ENCODE assay signal across 15 mouse cellular contexts in genomic region chr2:6558303-6559254, GRCm38 (mm10).
"Had no signal": no experiment of that assay in that cellular context is flagged by ENCODE, and none has a peak within 500 bp of the region (broad histone marks: within the 10 kb centered on the region; RNA-seq: fewer than 3 reads in every experiment).

No protein-coding gene starts in this region.

- ATAC-seq: lung, postnatal 0 days had no signal

- DNase-seq: lung, adult 2 months; lung, postnatal 14 days; lung, postnatal 36 days; right cerebral cortex, postnatal 14 days; thymus, adult 2 months; thymus, postnatal 25 days; thymus, postnatal 4 days had no signal

- H3K4me3 ChIP-seq: lung, embryonic 15.5 days; midbrain, embryonic 12.5 days; neural tube, embryonic 12.5 days; stomach, embryonic 15.5 days had no signal

- H3K27ac ChIP-seq: liver, embryonic 14.5 days; lung, embryonic 15.5 days; macrophage; midbrain, embryonic 12.5 days; neural tube, embryonic 12.5 days; stomach, embryonic 15.5 days; stomach, postnatal 0 days had no signal

- H3K36me3 ChIP-seq: stomach, embryonic 15.5 days had no signal

- H3K9ac ChIP-seq: liver, embryonic 14.5 days; lung, embryonic 15.5 days; midbrain, embryonic 12.5 days; neural tube, embryonic 12.5 days; stomach, embryonic 15.5 days had no signal

- H3K4me2 ChIP-seq: lung, embryonic 15.5 days; midbrain, embryonic 12.5 days; neural tube, embryonic 12.5 days; stomach, embryonic 15.5 days had no signal

- H3K9me3 ChIP-seq: lung, embryonic 15.5 days; midbrain, embryonic 12.5 days; neural tube, embryonic 12.5 days; stomach, embryonic 15.5 days had no signal

- H3K4me1 ChIP-seq: lung, embryonic 15.5 days; midbrain, embryonic 12.5 days; stomach, embryonic 15.5 days had no signal

- H3K27me3 ChIP-seq: lung, embryonic 15.5 days; midbrain, embryonic 12.5 days; neural tube, embryonic 12.5 days; stomach, embryonic 15.5 days had no signal
